Mouse (Mus musculus) heart, adult 2 months (tissue): ENCODE measurements around the gene Cox7a1. TPM values are rescaled to one million over a fixed set of nuclear protein-coding genes. Genes with fewer than 3 reads are reported as not detected.

ENCODE experiments used
- DNase-seq, 2 experiments: peaks; one replicate each; pipeline ENCODE4 v3.0.0; 2021
- H3K27ac ChIP-seq: fragments of 200-600 bp; 2 replicates; pipeline ENCODE4 v1.8.1; 2022
- H3K27me3 ChIP-seq: fragments of 200-500 bp; 2 replicates; pipeline ENCODE4 v1.6.1; 2012; ENCODE audit warnings: mild to moderate bottlenecking, low read length, inconsistent platforms, mixed read lengths; ENCODE audit not compliant: control insufficient read depth, insufficient read depth
- H3K36me3 ChIP-seq: fragments of 200-500 bp; 2 replicates; pipeline ENCODE4 v1.6.1; 2012; ENCODE audit warnings: low read length, inconsistent platforms; ENCODE audit not compliant: control insufficient read depth, insufficient read depth
- H3K4me1 ChIP-seq: fragments of 200-500 bp; 2 replicates; pipeline ENCODE4 v1.6.1; 2011; ENCODE audit warnings: low read length; ENCODE audit not compliant: control insufficient read depth, insufficient read depth
- H3K4me3 ChIP-seq: fragments of 200-600 bp; 2 replicates; pipeline ENCODE4 v1.8.1; 2022
- H3K79me2 ChIP-seq: fragments of 200-500 bp; replicated peaks from 2 replicates; pipeline ENCODE4 v1.6.1; 2012; ENCODE audit warnings: mild to moderate bottlenecking, inconsistent platforms, low read length, moderate library complexity, mixed read lengths; ENCODE audit not compliant: control insufficient read depth, insufficient read depth
- H3K9ac ChIP-seq: fragments of 200-500 bp; 2 replicates; pipeline ENCODE4 v1.6.1; 2012; ENCODE audit warnings: low read depth, mild to moderate bottlenecking, control low read depth, inconsistent platforms, low read length, mixed read lengths
- CTCF ChIP-seq: fragments of 200-600 bp; IDR thresholded peaks from 2 replicates; pipeline ENCODE4 v1.8.1; 2022; ENCODE audit warnings: antibody characterized with exemption, mild to moderate bottlenecking, moderate library complexity
- EP300 ChIP-seq: fragments of 200-500 bp; IDR thresholded peaks from 2 replicates; pipeline ENCODE4 v1.6.1; 2011; ENCODE audit warnings: low read depth, low read length, control low read depth; ENCODE audit not compliant: insufficient read depth
- POLR2A ChIP-seq: fragments of 200-500 bp; IDR thresholded peaks from 2 replicates; pipeline ENCODE4 v1.6.1; 2011; ENCODE audit warnings: mild to moderate bottlenecking, low read depth, low read length, control low read depth; ENCODE audit not compliant: insufficient read depth
- WGBS: fragments of 180-500 bp; shearing (Covaris S2); methylation state at CpG from one replicate; pipeline ENCODE4 v1.1.7; 2018; 5-methylcytosine and 5-hydroxymethylcytosine counted together
- intact Hi-C: fragments of 180-260 bp; cut with DNase I; formaldehyde crosslinking; loops from one replicate; pipeline ENCODE4 v1.15.1; 2025
- polyA plus RNA-seq: library from polyadenylated mRNA; depleted of rRNA; stranded (reverse); fragments of >200 nt; gene quantifications from 2 replicates; pipeline ENCODE4 v1.2.3, GENCODE M21; 2012
- total RNA-seq, 2 experiments: library from RNA; stranded (reverse); gene quantifications; 2 replicates each; pipeline ENCODE4 v1.2.3; 2021

Cox7a1 gene
- total and polyA plus RNA-seq, 3 experiments = 2,213 to 3,278 (median 2,711) TPM

DNA sequence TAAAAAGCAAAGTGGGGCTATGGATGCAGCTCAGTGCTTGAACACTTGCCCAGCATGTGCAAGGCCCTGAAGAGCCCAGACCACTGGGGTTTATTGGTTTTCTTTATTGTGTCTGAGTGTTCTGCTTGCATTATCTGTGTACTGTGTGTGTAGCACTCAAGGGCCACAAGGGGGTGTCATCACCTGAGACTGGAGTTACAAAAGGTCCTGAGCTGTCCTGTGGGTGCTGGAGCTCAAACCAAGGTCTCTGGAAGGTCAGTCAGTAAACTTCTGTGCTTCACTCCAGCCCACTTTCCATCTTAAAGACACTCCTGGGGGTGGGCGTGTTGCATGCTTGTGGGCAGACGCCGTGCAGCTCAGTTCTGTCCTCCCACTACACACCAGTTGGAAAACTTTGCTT is 28.4 kb upstream of the Cox7a1 start:
- H3K9ac ChIP-seq = no peak overlapping the region
- no peak overlapping the region for H3K27ac ChIP-seq
- 93% methylated on average over 3 of the region's 3 CpGs for WGBS
- intact Hi-C loops = no loop called here
- no peaks in the 10 kb centered on the region; the same call in 1 of the 2 replicates for H3K36me3 ChIP-seq
- TF ChIP-seq POLR2A (no peak), EP300 (no peak), CTCF (no peak)
- no peaks in the 10 kb centered on the region for H3K27me3 ChIP-seq
- DNase-seq = no peak
- no peaks in the 10 kb centered on the region for H3K79me2 ChIP-seq
- no peak overlapping the region for H3K4me3 ChIP-seq
- no peaks in the 10 kb centered on the region for H3K4me1 ChIP-seq

- Histone ChIP-seq H3K36me3 (no peaks in the 10 kb centered on the region; the same call in none of the 2 replicates), H3K79me2 (peaks cover 9% of the 10 kb centered on the region), H3K9ac (no peak overlapping the region), H3K27ac (no peak overlapping the region), H3K4me3 (no peak overlapping the region), H3K27me3 (no peaks in the 10 kb centered on the region), H3K4me1 (no peaks in the 10 kb centered on the region)
- no peak for DNase-seq
- intact Hi-C loops = no loop called here
- WGBS = 91% methylated on average over 5 of the region's 5 CpGs
- TF ChIP-seq CTCF (no peak), EP300 (no peak), POLR2A (no peak)
Observed at GRCm38 (mm10) chr7:30163113-30163512, 20.8 kb upstream of the Cox7a1 start.

DNA sequence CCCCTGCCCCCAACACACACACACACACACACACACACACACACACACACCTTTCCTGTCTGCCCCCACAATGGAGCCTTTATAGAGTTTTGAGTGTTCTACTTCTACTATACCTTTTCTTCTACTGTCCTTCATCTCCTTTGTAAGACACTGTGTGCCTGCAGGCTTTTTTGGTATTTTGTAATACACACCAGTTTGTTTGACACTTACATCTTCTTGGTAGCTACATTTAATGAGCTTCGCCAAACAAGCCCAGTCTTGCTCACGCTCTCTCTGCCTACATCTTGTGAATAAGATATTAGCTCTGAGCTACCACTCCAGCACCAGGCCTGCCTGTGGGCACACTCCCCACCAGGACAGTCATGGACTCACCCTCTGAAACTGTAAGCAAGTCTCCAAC is 19.2 kb upstream of the Cox7a1 start:
- intact Hi-C loops = no loop called here
- Histone ChIP-seq H3K4me1 (no peaks in the 10 kb centered on the region), H3K9ac (no peak overlapping the region), H3K4me3 (no peak overlapping the region), H3K79me2 (peaks cover 9% of the 10 kb centered on the region), H3K36me3 (no peaks in the 10 kb centered on the region; the same call in none of the 2 replicates), H3K27ac (no peak overlapping the region), H3K27me3 (no peaks in the 10 kb centered on the region)
- TF ChIP-seq EP300 (no peak), CTCF (no peak), POLR2A (no peak)
- 99% methylated on average over 2 of the region's 2 CpGs for WGBS
- no peak for DNase-seq

DNA sequence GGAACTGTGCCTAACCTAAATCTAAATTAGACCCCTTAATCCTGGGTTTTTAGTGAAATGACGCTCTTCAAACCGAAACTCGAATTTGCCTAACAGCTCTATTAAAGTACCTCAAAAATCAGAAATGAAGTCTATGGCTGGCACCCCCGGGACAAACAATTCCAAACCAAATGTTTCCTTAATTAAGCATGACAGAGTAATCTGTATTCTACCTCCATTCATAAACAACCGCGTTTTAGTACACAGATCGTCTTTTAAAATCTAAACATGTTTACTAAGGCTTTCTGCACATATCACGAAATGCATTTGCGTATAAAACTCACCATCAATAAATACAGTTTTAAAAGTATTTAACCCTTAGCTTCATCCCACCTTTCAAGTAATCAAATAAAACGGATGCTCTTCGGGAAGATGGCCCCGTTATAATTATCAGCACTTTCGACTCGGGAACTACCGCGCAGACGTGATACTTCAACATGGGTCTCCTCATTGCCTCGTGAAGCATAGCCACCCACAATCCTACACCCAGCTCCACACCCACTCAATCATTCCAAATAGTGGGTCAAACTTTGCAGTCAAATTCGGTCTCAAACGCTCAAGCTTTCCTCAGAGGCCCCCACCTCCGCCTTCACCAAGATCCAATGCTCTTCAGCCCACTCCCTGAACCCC is 14.9 kb upstream of the Cox7a1 start:
- TF ChIP-seq POLR2A (no peak), CTCF (no peak), EP300 (no peak)
- Histone ChIP-seq H3K27ac (peak overlapping the region; percentile 99), H3K9ac (peak overlapping the region; percentile 79), H3K4me3 (peak overlapping the region; percentile 68), H3K27me3 (no peaks in the 10 kb centered on the region), H3K79me2 (peaks cover 9% of the 10 kb centered on the region), H3K4me1 (peaks cover 3% of the 10 kb centered on the region), H3K36me3 (no peaks in the 10 kb centered on the region)
- intact Hi-C loops = loop anchor here (2.0 kb wide), 1 partner anchor 48 kb away; the partner anchor contains the start of gene Zfp382
- 2% methylated on average over 21 of the region's 21 CpGs for WGBS
- no peak for DNase-seq

DNA sequence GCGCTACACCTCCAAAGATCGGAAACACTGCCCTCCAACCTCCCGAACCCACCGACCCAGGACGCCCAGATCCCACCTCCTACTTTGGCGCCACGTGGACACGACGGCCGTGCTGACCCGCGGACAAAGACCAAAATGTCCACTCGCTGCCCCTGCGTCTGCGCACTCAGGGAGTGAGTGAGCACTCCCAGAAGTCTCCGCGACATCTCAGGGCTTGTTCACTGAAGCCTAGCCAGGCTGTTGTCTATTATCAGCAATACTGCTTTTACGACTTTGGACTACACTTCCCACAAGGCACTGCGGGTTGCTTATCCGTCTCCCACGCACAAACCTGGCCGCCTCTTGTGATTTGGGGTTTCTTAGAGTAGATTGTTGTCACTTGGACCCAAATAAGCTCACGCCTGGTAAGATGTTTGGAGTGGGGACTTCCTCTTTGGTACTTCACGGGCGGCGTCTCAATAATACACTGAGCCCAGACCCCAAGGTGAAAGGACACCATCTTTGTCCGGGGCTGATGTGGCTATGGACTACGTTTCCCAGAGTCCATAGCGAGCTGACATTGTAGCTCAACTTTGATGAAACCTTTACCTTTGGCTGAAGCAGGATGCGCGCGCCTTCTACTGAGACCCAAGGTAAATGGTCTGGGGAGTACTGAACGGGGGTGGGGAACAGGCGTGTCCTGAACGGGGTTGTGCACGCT is 14.2 kb upstream of the Cox7a1 start, which contains the start of gene Zfp146:
TSS of gene Zfp146 (minus strand) at position 168 of the 700 bp plus-strand sequence.
- H3K79me2 ChIP-seq = peaks cover 9% of the 10 kb centered on the region
- no peaks in the 10 kb centered on the region for H3K36me3 ChIP-seq
- H3K9ac ChIP-seq = peak within 1 kb of the TSS; percentile 79
- peak; percentile 90 to 95 for DNase-seq
- intact Hi-C loops = loop anchor here (1.0 to 2.0 kb wide), 2 partner anchors 49 to 74 kb away; partner anchors contain the start of gene Zfp382
- TF ChIP-seq POLR2A (peak; percentile 91), EP300 (peak; percentile 18; the same call in 1 of the 2 replicates), CTCF (no peak)
- peak within 1 kb of the TSS; percentile 99 for H3K27ac ChIP-seq
- H3K4me1 ChIP-seq = peaks cover 3% of the 10 kb centered on the region
- under 1% methylated on average over 36 of the region's 36 CpGs for WGBS
- no peaks in the 10 kb centered on the region for H3K27me3 ChIP-seq
- peak within 1 kb of the TSS; percentile 68 for H3K4me3 ChIP-seq
